Mouse (Mus musculus) hematopoietic multipotent progenitor cell, adult 10-12 weeks (in vitro differentiated cells): ENCODE data around the gene Uggt2. TPM values are rescaled to one million over a fixed set of nuclear protein-coding genes. Genes with fewer than 3 reads are reported as not detected.

ENCODE experiments used
- polyA plus RNA-seq: library from polyadenylated mRNA; stranded (reverse); fragments of >175 nt; gene quantifications from 2 replicates; pipeline ENCODE4 v1.2.3, GENCODE M21; 2012; ENCODE audit warnings: low replicate concordance

Gene Uggt2
- polyA plus RNA-seq: not detected in 2 replicates

DNA sequence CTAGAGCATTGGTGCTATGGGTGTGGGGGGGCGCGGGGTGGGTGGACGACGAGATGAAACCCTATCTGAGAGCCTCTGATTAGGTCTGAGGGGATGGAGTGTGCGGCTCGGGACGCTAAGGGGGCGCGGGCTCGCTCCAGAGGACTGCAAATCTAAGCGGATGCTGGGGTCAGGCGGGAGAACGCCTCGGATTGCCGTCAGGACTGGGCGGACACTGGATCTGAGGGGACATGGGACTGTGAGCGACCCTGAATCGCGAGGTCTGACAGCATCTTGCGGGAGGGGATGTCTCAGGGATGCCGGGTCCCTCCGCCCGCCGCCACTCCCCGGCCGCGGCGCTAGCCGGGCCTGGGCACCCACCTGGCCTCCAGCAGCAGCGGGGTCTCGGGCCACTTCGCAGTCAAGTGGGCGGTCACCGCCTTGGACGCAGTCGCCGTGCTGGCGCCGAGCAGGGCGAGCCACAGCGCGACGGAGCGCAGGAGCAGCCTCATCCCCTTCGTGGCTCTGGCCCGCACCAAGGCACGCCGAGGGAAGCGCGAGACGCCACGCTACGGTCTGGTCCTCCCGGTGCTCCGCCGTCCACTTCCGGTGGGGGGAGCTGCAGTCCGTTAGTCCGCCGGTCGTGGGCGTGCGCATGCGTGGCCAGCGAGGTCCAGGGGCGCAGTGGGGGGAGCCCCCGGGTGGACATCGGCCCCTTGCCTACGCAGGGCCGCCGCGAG is at the start of gene Uggt2:
Gene Uggt2, minus strand, starts transcription at position 580 of the 719 bp plus-strand sequence.

DNA sequence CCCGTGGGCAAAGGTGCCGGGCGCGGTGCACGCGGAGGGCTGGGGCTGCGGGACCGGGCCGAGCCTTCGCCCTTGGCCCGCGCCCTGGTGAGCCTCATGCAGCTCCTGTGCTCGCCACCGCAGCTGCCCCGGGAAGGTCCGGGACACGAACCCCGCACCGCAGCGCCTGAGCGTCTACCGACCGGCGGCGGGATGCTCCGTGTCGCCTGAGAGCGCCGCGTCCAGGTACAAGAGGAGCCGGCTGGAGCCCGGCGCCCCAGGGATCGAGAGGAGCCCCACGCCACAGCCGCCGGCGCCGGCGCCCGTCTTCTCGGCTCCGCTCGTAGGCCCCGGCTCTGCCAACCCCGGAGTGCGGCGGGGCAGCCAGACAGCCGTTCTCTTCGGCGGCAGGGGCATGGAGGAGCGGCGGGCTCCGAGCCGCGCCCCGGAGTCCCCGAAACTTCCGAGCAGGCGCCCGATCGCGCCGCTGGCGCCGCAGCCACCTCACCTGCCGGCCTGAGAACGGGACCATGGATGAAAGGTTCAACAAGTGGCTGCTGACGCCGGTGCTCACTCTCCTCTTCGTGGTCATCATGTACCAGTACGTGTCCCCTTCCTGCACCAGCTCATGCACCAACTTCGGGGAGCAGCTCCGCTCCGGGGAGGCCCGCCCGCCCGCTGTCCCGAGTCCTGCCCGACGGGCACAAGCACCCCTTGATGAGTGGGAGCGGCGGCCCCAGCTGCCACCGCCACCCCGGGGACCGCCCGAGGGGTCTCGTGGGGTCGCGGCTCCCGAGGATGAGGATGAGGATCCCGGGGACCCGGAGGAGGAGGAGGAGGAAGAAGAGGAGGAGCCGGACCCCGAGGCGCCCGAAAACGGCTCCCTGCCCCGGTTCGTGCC is 38.9 kb upstream of the Uggt2 start, which contains the start of gene Hs6st3:
Gene Hs6st3, plus strand, starts transcription at position 436 of the 880 bp plus-strand sequence.

DNA sequence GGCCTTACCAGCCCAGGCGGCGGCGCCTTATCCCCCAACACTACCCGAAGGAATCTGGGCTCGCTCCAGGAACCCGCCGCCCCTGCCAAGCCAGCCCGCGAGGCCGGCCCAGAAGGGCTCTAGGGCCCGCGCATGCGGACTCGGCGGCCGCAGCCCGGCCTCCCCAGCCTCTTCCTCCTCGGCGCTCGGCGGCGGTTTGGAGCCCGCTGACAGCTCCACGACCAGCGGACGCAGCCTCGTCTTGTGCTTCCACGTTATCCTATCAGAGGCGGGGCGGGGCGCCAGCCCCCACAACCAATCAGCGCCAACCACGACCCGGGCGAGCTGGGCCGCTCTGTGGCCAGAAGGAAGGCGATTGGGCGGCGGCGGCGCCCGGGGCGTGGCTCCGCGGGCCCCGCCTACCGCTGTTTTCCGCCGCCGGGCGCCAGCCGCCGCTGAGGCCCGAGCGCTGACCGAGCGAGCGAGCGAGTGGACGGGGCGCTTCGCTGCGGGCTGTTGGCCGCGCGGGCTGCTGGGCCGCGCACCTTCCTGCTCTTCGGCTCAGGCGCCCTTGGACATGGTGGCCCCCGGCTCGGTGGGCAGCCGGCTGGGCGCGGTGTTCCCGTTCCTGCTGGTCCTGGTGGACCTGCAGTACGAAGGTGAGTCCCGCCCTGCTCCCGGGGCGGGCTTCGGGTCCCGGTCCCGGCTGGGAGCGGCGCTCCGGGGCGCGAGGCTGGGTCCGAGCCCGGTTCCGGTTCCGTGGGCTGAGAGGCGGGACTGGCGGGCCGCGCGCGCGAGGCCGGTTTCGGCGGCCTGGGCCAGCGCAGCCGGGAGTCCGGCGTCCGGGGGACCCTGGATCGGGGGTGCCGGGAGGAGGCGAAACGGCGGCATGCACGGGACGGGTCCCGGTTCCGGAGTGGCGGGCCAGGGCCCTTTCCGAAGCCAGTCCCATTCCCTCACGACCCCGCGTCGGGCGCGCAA is 161.4 kb downstream of the Uggt2 start, which contains the start of gene Dnajc3:
Gene Dnajc3, plus strand, starts transcription at position 444 of the 960 bp plus-strand sequence.

Other genes starting within 250 kb of the Uggt2 start
- 5.6 and 16.3 TPM in 2 replicates for gene Dzip1, start 174.0 kb downstream of the Uggt2 start, polyA plus RNA-seq
- gene Dnajc3, start 161.5 kb downstream of the Uggt2 start, polyA plus RNA-seq: 3.7 and 7.8 TPM in 2 replicates
- 0.10 TPM in 1 of 2 replicates, not detected in the other for gene Hs6st3, start 38.9 kb upstream of the Uggt2 start, polyA plus RNA-seq